Mouse (Mus musculus): ENCODE results near the gene BB287469.
"Not testable (repeated sequence)": the region's sequence is repeated elsewhere in the genome, so short reads cannot be mapped to it uniquely, and the experiment has no call there.

- not testable (repeated sequence) for TF ChIP-seq HCFC1 (IDR thresholded peaks at IDR 0.05; ENCODE audit: borderline replicate concordance, insufficient read depth, low read length); CHD2 (IDR thresholded peaks at IDR 0.05; ENCODE audit: low read depth, low read length)
Measured at GRCm38 (mm10) chr12:87850657-87851056, 34.3 kb downstream of the BB287469 start.
